Mouse (Mus musculus) mouse embryonic stem cell (cell line): ENCODE data around the gene Dedd2.

ENCODE experiments used
- in situ Hi-C, 2 experiments: fragments of 300-500 bp; cut with MboI; formaldehyde crosslinking; loops; 1 replicate in 1 of 2; 3 replicates in 1 of 2; pipeline ENCODE4 v1.14.3; 2019 to 2020; ENCODE audit warnings: low sequenced_read_pairs in 2 of 2, low pct_unique_long_range_greater_than_20kb in 1 of 2, mixed read lengths in 1 of 2; ENCODE audit not compliant: unreplicated experiment in 1 of 2

Dedd2 gene

GRCm38 (mm10) chr7:25151916-25152556 lies 68.4 kb downstream of the Dedd2 start:
- in situ Hi-C loops = no loop called here

DNA sequence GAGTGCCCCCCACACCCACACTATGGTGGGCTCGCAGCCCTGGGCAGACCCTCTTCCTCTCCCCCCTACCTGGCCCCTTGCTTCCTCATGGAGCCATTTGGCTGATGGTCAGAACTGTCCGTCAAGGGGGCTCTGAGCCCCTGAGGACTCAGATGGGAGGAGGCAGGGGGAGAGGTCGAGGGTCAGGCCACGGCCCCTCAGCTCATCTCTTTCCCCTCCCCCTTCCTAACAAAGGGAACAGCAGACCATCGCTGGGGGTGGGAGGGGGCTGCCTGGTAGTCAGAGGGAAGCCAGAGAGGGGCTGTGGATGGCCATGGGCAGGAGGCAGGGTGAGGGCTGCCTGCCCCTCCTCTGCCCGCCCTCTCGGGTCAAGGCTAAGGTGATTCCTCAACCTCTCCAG lies 69.4 kb downstream of the Dedd2 start:
- in situ Hi-C loops = no loop called here

DNA sequence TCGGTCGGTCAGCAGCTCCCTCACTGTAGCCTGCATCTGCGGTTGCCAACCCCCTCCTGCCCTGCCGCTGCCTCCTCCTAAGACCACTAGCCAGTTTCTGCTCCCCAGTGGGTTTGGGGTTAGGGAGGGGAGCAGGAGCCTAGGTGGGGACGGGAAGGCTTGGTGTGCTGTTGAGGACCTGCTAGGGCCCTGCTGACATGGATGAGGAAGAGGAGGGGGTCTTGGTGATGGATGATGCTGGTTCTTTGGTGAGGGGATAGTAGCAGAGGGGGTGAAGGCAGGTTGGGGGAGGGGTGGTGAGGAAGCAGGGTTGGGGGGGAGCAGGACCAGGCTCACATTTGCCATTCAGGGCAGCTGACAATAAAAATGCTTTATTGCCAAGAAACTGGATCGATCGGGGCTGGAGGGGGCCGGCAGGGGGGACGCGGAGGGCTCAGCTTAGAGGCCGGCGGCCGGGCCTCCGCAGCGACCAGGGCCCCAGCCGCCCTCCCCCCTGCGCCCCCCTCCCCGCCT lies 70.2 kb downstream of the Dedd2 start:
- in situ Hi-C loops = no loop called here
